Mouse (Mus musculus) olfactory bulb, adult 2 months (tissue): ENCODE measurements at regions not wholly inside any gene's neighbourhood (a gene's known extent, or its start where the extent isn't known, plus 50 kb on each side); places are given as distances from the start of the nearest gene placed in this dataset.
"Not testable (repeated sequence)": the region's sequence is repeated elsewhere in the genome, so short reads cannot be mapped to it uniquely, and the experiment has no call there.

Source experiments
- CTCF ChIP-seq: fragments of 200-500 bp; IDR thresholded peaks from 2 replicates; pipeline ENCODE4 v1.5.1; 2012; ENCODE audit warnings: low read depth, mild to moderate bottlenecking, low read length, moderate library complexity; ENCODE audit not compliant: insufficient read depth
- POLR2A ChIP-seq: fragments of 200-500 bp; IDR thresholded peaks from 2 replicates; pipeline ENCODE4 v1.6.1; 2012; ENCODE audit warnings: mild to moderate bottlenecking, low read depth, low read length, moderate library complexity; ENCODE audit not compliant: insufficient read depth

DNA sequence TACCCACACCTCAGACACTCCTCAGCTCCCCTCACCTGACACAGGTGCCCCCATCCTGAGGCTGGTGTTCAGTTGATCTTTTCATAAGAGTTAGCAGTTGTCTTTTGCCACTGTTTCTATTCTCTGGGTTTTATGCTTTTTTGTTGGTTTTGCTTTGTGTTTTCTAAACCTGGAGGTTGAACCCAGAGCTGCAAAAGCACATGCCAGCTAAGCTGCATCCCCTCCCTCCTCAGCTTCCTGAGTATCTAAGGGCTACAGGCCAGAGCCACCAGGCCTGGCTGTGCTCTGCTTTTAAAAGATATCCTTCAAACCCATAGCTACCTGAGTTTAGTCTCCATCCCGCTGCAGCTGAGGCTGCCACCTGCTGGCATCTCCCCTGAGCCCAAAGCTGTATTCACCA lies 140.1 kb downstream of the Tcp10c start:
- TF ChIP-seq POLR2A, CTCF: not testable (repeated sequence)
